Mouse (Mus musculus) limb, embryonic 14.5 days (tissue): ENCODE measurements around the gene Gpr179. TPM values are rescaled to one million over a fixed set of nuclear protein-coding genes. Genes with fewer than 3 reads are reported as not detected.
"Not testable (repeated sequence)": the region's sequence is repeated elsewhere in the genome, so short reads cannot be mapped to it uniquely, and the experiment has no call there.

Experiments
- ATAC-seq: fragments of 200-750 bp; cut with Nextera tagmentation; 2 replicates; pipeline ENCODE4 v1.8.0; 2017; ENCODE audit warnings: low read depth, moderate number of reproducible peaks, moderate TSS enrichment; ENCODE audit not compliant: low FRiP score
- DNase-seq: peaks from one replicate; pipeline ENCODE4 v3.0.0-alpha.2; 2015; ENCODE audit warnings: low spot score
- H3K27ac ChIP-seq: fragments of 300-500 bp; sonication (generic); replicated peaks from 2 replicates; pipeline ENCODE4 v1.5.1; 2014; ENCODE audit warnings: low read depth, mild to moderate bottlenecking, low read length, moderate library complexity, mixed read lengths
- H3K27me3 ChIP-seq: fragments of 300-500 bp; sonication (generic); 2 replicates; pipeline ENCODE4 v1.6.1; 2014; ENCODE audit warnings: low read length, mixed read lengths; ENCODE audit not compliant: control insufficient read depth, insufficient read depth
- H3K36me3 ChIP-seq: fragments of 300-500 bp; sonication (generic); 2 replicates; pipeline ENCODE4 v1.6.1; 2014; ENCODE audit warnings: mild to moderate bottlenecking, low read length, moderate library complexity, mixed read lengths; ENCODE audit not compliant: control insufficient read depth, insufficient read depth
- H3K4me1 ChIP-seq: fragments of 300-500 bp; sonication (generic); 2 replicates; pipeline ENCODE4 v1.6.1; 2014; ENCODE audit warnings: antibody characterized with exemption, low read length, mixed read lengths; ENCODE audit not compliant: control insufficient read depth, insufficient read depth
- H3K4me2 ChIP-seq: fragments of 300-500 bp; sonication (generic); replicated peaks from 2 replicates; pipeline ENCODE4 v1.6.1; 2014; ENCODE audit warnings: low read depth, mild to moderate bottlenecking, low read length, moderate library complexity; ENCODE audit not compliant: severe bottlenecking
- H3K4me3 ChIP-seq: fragments of 300-500 bp; sonication (generic); replicated peaks from 2 replicates; pipeline ENCODE4 v1.5.1; 2014; ENCODE audit warnings: low read length
- H3K9ac ChIP-seq: fragments of 300-500 bp; sonication (generic); 2 replicates; pipeline ENCODE4 v1.6.1; 2014; ENCODE audit warnings: mild to moderate bottlenecking, low read depth, low read length, moderate library complexity; ENCODE audit not compliant: severe bottlenecking
- H3K9me3 ChIP-seq: fragments of 300-500 bp; sonication (generic); 2 replicates; pipeline ENCODE4 v1.6.1; 2016; ENCODE audit warnings: low read length; ENCODE audit not compliant: control insufficient read depth
- POLR2A ChIP-seq: fragments of 200-500 bp; IDR thresholded peaks from 2 replicates; pipeline ENCODE4 v1.8.0; 2012; ENCODE audit warnings: inconsistent platforms, mild to moderate bottlenecking, moderate library complexity, borderline replicate concordance; ENCODE audit not compliant: insufficient read depth, insufficient read length; ENCODE audit errors: extremely low read depth
- WGBS: fragments of 180-500 bp; shearing (Covaris S2); extraction: QIAGEN DNeasy Blood & Tissue Kit; methylation state at CpG from one replicate; pipeline ENCODE4 v1.1.7; 2014; 5-methylcytosine and 5-hydroxymethylcytosine counted together
- polyA plus RNA-seq, 2 experiments: library from polyadenylated mRNA; depleted of rRNA in 1 of 2; stranded (reverse) in 1 of 2; unstranded in 1 of 2; fragments of >200 nt; fragmentation: Nextera tagmentation in 1 of 2; extraction: Ambion mirVana in 1 of 2; gene quantifications; 2 replicates each; pipeline versions ENCODE4 v1.2.1 to v1.2.3; 2012 to 2014

The Gpr179 gene
- polyA plus RNA-seq, 2 experiments, result 0.07 to 0.09 TPM

DNA sequence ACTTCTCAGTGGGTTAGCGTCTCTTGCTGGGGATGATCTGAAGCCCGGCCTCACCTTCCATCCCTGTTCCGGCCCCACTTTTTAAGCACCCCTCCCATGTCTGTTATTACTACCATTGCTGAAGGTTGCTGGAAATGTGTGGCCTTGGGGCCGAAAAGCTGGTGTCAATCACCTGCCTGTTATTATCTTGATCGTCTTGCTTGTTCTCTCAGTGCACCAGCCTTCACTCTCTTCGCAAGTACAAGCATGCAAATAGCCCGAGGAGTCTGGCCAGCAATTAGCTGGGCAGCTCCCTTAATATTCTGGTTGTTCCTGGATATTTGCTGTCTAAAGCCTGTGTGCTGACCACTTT, 11.7 kb upstream of the Gpr179 start:
- ATAC-seq, result no peak
- TF ChIP-seq POLR2A, result no peak
- no peaks in the 10 kb centered on the region for H3K9me3 ChIP-seq
- H3K4me2 ChIP-seq, result peak overlapping the region; percentile 84
- no peak for DNase-seq
- H3K27me3 ChIP-seq, result no peaks in the 10 kb centered on the region
- peak overlapping the region; percentile 91 for H3K9ac ChIP-seq
- peaks cover 28% of the 10 kb centered on the region for H3K4me1 ChIP-seq
- H3K4me3 ChIP-seq, result peak overlapping the region; percentile 96
- under 1% methylated on average over 7 of the region's 7 CpGs for WGBS
- H3K36me3 ChIP-seq, result peaks cover 3% of the 10 kb centered on the region; the same call in 1 of the 2 replicates
- no peak overlapping the region for H3K27ac ChIP-seq

DNA sequence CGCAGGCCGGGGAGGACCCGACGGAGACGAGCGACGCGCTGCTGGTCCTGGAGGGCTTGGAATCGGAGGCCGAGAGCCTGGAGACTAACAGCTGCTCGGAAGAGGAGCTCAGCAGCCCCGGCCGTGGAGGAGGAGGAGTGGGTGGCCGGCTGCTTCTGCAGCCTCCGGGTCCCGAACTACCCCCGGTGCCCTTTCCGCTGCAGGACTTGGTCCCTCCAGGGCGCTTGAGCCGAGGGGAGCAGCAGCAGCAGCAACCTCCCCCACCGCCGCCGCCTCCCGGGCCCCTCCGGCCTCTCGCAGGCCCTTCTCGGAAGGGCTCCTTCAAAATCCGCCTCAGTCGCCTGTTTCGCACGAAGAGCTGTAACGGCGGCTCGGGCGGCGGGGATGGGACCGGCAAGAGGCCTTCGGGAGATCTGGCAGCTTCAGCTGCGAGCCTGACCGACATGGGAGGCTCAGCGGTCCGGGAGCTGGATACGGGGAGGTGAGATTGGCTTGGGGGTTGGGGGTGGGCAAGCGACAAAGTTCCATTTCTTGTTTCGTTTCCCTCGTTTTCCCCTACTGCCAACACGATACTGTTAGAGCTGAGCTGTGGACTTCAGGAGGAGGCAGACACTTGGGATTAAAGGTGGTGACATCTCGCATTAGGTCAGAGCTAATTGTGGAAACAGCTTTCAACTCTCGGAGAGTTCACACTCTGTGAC, 11.2 kb upstream of the Gpr179 start:
- Histone ChIP-seq H3K4me2 (peak overlapping the region; percentile 84), H3K4me3 (peak overlapping the region; percentile 96), H3K27me3 (no peaks in the 10 kb centered on the region), H3K9ac (peak overlapping the region; percentile 91), H3K4me1 (peaks cover 28% of the 10 kb centered on the region), H3K27ac (peak overlapping the region; percentile 79), H3K36me3 (peaks cover 3% of the 10 kb centered on the region; the same call in 1 of the 2 replicates), H3K9me3 (no peaks in the 10 kb centered on the region)
- 0 out of 2 replicates have a peak, but pooled peaks have one; percentile 1 for ATAC-seq
- no peak for TF ChIP-seq POLR2A
- no peak for DNase-seq
- WGBS, result 0% methylated on average over 31 of the region's 49 CpGs

DNA sequence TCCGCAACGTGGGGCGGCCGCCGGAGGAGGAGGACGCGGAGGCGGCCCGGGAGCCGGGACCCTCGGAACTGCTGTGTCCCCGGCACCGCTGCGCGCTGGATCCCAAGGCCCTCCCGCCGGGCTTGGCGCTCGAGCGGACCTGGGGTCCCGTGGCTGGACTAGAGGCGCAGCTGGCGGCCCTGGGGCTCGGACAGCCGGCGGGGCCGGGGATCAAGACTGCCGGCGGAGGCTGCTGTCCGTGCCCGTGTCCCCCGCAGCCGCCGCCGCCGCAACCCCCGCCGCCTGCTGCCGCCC, 10.7 kb upstream of the Gpr179 start:
- Histone ChIP-seq H3K27me3 (no peaks in the 10 kb centered on the region), H3K4me2 (peak overlapping the region; percentile 84), H3K9ac (peak overlapping the region; percentile 91), H3K4me3 (peak overlapping the region; percentile 96), H3K36me3 (peaks cover 3% of the 10 kb centered on the region; the same call in 1 of the 2 replicates), H3K4me1 (peaks cover 28% of the 10 kb centered on the region), H3K9me3 (no peaks in the 10 kb centered on the region), H3K27ac (peak overlapping the region; percentile 79)
- DNase-seq, result no peak
- 0% methylated on average over 9 of the region's 39 CpGs for WGBS
- TF ChIP-seq POLR2A, result no peak
- peak; percentile 32 for ATAC-seq

DNA sequence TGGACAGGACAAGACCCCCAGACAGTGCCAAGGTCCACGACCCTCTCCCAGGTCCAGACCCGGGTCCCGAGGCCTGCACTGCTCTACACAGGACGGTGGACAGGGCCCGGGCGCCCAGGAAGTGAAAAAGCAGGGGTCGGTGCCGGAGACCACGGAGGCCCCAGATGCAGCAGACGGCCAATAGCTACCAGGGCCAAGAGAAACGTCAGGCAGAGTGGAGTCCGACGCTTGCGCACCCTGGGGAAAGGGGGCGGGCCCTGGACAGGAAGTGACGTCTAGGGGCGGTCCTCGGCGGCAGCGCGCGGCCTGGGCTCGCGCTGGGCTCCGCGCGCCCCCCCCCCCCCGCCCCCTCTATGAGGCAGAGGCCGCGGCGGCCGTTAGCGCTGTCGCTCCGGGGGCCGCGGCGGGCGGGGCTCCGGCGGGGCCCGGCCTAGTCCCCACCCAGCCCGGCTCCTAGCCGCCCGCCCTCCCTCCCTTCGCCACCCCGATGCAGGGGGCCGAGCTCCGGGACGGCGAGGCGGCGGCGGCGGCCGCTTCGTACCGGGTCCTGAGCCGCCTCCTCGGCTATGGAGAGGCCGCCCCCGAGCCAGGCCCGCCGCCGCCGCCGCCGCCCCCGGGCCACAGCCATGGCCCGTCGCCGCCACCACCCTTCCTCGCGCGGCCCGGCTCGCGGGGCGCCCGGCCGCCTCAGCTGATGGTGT, 10.2 kb upstream of the Gpr179 start, which contains the start of gene Socs7:
TSS of gene Socs7 (plus strand) at position 604 of the 701 bp plus-strand sequence.
- peaks cover 28% of the 10 kb centered on the region for H3K4me1 ChIP-seq
- no peaks in the 10 kb centered on the region for H3K27me3 ChIP-seq
- TF ChIP-seq POLR2A, result no peak
- DNase-seq, result peak; percentile 90
- ATAC-seq, result peak; percentile 95
- H3K4me3 ChIP-seq, result peak within 1 kb of the TSS; percentile 96
- H3K9ac ChIP-seq, result peak within 1 kb of the TSS; percentile 91
- H3K36me3 ChIP-seq, result no peaks in the 10 kb centered on the region; the same call in 1 of the 2 replicates
- H3K9me3 ChIP-seq, result no peaks in the 10 kb centered on the region
- peak within 1 kb of the TSS; percentile 79 for H3K27ac ChIP-seq
- WGBS, result 2% methylated on average over 14 of the region's 81 CpGs
- peak within 1 kb of the TSS; percentile 84 for H3K4me2 ChIP-seq

DNA sequence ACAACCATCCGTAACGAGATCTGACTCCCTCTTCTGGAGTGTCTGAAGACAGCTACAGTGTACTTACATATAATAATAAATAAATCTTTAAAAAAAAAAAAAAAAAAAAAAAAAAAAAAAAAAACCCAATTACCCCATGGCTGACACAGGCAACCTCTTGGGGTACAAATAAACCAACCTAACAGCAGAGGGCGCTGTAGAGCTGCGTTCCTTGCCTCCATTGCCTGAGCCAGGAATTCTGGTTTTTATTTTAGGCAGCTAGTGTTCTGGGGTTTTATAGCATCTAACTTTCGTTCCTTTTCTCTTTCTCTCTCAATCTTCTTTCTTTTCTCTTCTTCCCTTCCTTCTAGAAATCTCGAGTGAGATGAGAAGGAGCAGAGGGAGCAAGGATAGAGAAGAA, 5.8 kb upstream of the Gpr179 start:
- not testable (repeated sequence) for H3K9ac ChIP-seq, H3K36me3 ChIP-seq, H3K27me3 ChIP-seq, H3K4me1 ChIP-seq, H3K9me3 ChIP-seq, H3K4me3 ChIP-seq, H3K4me2 ChIP-seq, H3K27ac ChIP-seq, ATAC-seq
- WGBS, result 8% methylated on average over 4 of the region's 6 CpGs
- peak; percentile 88 for DNase-seq
